Mouse (Mus musculus): ENCODE data around the gene Zfp750. TPM values are rescaled to one million over a fixed set of nuclear protein-coding genes. Genes with fewer than 3 reads are reported as not detected.

The Zfp750 gene
- polyA plus RNA-seq, 1 experiment: 2.4 TPM

GRCm38 (mm10) chr11:121549843-121550647 is 30.9 kb upstream of the Zfp750 start:
- WGBS: 82% methylated on average over 17 of the region's 17 CpGs
- Histone ChIP-seq H3K4me1 (replicated peaks; ENCODE audit: control insufficient read depth, insufficient read depth, low read length) (peaks cover 22% of the 10 kb centered on the region), H3K4me3 (ENCODE audit: control insufficient read depth, insufficient read depth, low read length) (no peak overlapping the region), H3K27ac (ENCODE audit: control insufficient read depth, insufficient read depth, low read length) (no peak overlapping the region), H3K36me3 (ENCODE audit: control insufficient read depth, insufficient read depth, low read length) (no peaks in the 10 kb centered on the region), H3K27me3 (ENCODE audit: control insufficient read depth, insufficient read depth, low read length) (no peaks in the 10 kb centered on the region)
- no peak for DNase-seq
- TF ChIP-seq CTCF (IDR thresholded peaks at IDR 0.05; ENCODE audit: borderline replicate concordance, control insufficient read depth, extremely low read depth, insufficient read depth, low read length, poor library complexity) (no peak), POLR2A (IDR thresholded peaks at IDR 0.05; ENCODE audit: control insufficient read depth, extremely low read depth, insufficient read depth, low read length, poor library complexity) (no peak)

GRCm38 (mm10) chr11:121548996-121549842 is 30.1 kb upstream of the Zfp750 start:
- Histone ChIP-seq H3K36me3 (ENCODE audit: control insufficient read depth, insufficient read depth, low read length) (no peaks in the 10 kb centered on the region), H3K27me3 (ENCODE audit: control insufficient read depth, insufficient read depth, low read length) (no peaks in the 10 kb centered on the region), H3K27ac (ENCODE audit: control insufficient read depth, insufficient read depth, low read length) (no peak overlapping the region), H3K4me1 (replicated peaks; ENCODE audit: control insufficient read depth, insufficient read depth, low read length) (peaks cover 25% of the 10 kb centered on the region), H3K4me3 (ENCODE audit: control insufficient read depth, insufficient read depth, low read length) (no peak overlapping the region)
- no peak for DNase-seq
- TF ChIP-seq CTCF (IDR thresholded peaks at IDR 0.05; ENCODE audit: borderline replicate concordance, control insufficient read depth, extremely low read depth, insufficient read depth, low read length, poor library complexity): no peak
- no peak for TF ChIP-seq POLR2A (IDR thresholded peaks at IDR 0.05; ENCODE audit: control insufficient read depth, extremely low read depth, insufficient read depth, low read length, poor library complexity)
- WGBS: 94% methylated on average over 12 of the region's 12 CpGs

GRCm38 (mm10) chr11:121547925-121548324 is 28.8 kb upstream of the Zfp750 start:
- peaks cover 30% of the 10 kb centered on the region for H3K4me1 ChIP-seq (replicated peaks; ENCODE audit: control insufficient read depth, insufficient read depth, low read length)
- WGBS: 88% methylated on average over 4 of the region's 4 CpGs
- TF ChIP-seq POLR2A (IDR thresholded peaks at IDR 0.05; ENCODE audit: control insufficient read depth, extremely low read depth, insufficient read depth, low read length, poor library complexity) (no peak), CTCF (IDR thresholded peaks at IDR 0.05; ENCODE audit: borderline replicate concordance, control insufficient read depth, extremely low read depth, insufficient read depth, low read length, poor library complexity) (no peak)
- H3K27me3 ChIP-seq (ENCODE audit: control insufficient read depth, insufficient read depth, low read length): no peaks in the 10 kb centered on the region
- no peak overlapping the region for H3K27ac ChIP-seq (ENCODE audit: control insufficient read depth, insufficient read depth, low read length)
- DNase-seq: no peak
- H3K36me3 ChIP-seq (ENCODE audit: control insufficient read depth, insufficient read depth, low read length): no peaks in the 10 kb centered on the region
- no peak overlapping the region for H3K4me3 ChIP-seq (ENCODE audit: control insufficient read depth, insufficient read depth, low read length)

- H3K27ac ChIP-seq (ENCODE audit: control insufficient read depth, insufficient read depth, low read length): no peak overlapping the region
- WGBS: 90% methylated on average over 5 of the region's 5 CpGs
- no peaks in the 10 kb centered on the region for H3K36me3 ChIP-seq (ENCODE audit: control insufficient read depth, insufficient read depth, low read length)
- TF ChIP-seq POLR2A (IDR thresholded peaks at IDR 0.05; ENCODE audit: control insufficient read depth, extremely low read depth, insufficient read depth, low read length, poor library complexity): no peak
- TF ChIP-seq CTCF (IDR thresholded peaks at IDR 0.05; ENCODE audit: borderline replicate concordance, control insufficient read depth, extremely low read depth, insufficient read depth, low read length, poor library complexity): no peak
- H3K27me3 ChIP-seq (ENCODE audit: control insufficient read depth, insufficient read depth, low read length): no peaks in the 10 kb centered on the region
- no peak overlapping the region for H3K4me3 ChIP-seq (ENCODE audit: control insufficient read depth, insufficient read depth, low read length)
- peaks cover 29% of the 10 kb centered on the region for H3K4me1 ChIP-seq (replicated peaks; ENCODE audit: control insufficient read depth, insufficient read depth, low read length)
- DNase-seq: no peak
Measured at GRCm38 (mm10) chr11:121547234-121547633, 28.1 kb upstream of the Zfp750 start.

- Histone ChIP-seq H3K27me3 (ENCODE audit: control insufficient read depth, insufficient read depth, low read length) (no peaks in the 10 kb centered on the region), H3K4me1 (replicated peaks; ENCODE audit: control insufficient read depth, insufficient read depth, low read length) (peaks cover 19% of the 10 kb centered on the region), H3K4me3 (ENCODE audit: control insufficient read depth, insufficient read depth, low read length) (no peak overlapping the region), H3K27ac (ENCODE audit: control insufficient read depth, insufficient read depth, low read length) (no peak overlapping the region), H3K36me3 (ENCODE audit: control insufficient read depth, insufficient read depth, low read length) (no peaks in the 10 kb centered on the region)
- TF ChIP-seq POLR2A (IDR thresholded peaks at IDR 0.05; ENCODE audit: control insufficient read depth, extremely low read depth, insufficient read depth, low read length, poor library complexity) (no peak), CTCF (IDR thresholded peaks at IDR 0.05; ENCODE audit: borderline replicate concordance, control insufficient read depth, extremely low read depth, insufficient read depth, low read length, poor library complexity) (no peak)
- WGBS: 23% methylated on average over 3 of the region's 3 CpGs
- no peak for DNase-seq
Measured at GRCm38 (mm10) chr11:121545398-121546034, 26.4 kb upstream of the Zfp750 start.

GRCm38 (mm10) chr11:121544755-121545397 is 25.7 kb upstream of the Zfp750 start:
- Histone ChIP-seq H3K4me1 (replicated peaks; ENCODE audit: control insufficient read depth, insufficient read depth, low read length) (peaks cover 18% of the 10 kb centered on the region), H3K4me3 (ENCODE audit: control insufficient read depth, insufficient read depth, low read length) (no peak overlapping the region), H3K27ac (ENCODE audit: control insufficient read depth, insufficient read depth, low read length) (no peak overlapping the region; the same call in 1 of the 2 replicates), H3K27me3 (ENCODE audit: control insufficient read depth, insufficient read depth, low read length) (no peaks in the 10 kb centered on the region), H3K36me3 (ENCODE audit: control insufficient read depth, insufficient read depth, low read length) (no peaks in the 10 kb centered on the region)
- 90% methylated on average over 7 of the region's 7 CpGs for WGBS
- TF ChIP-seq CTCF (IDR thresholded peaks at IDR 0.05; ENCODE audit: borderline replicate concordance, control insufficient read depth, extremely low read depth, insufficient read depth, low read length, poor library complexity) (no peak), POLR2A (IDR thresholded peaks at IDR 0.05; ENCODE audit: control insufficient read depth, extremely low read depth, insufficient read depth, low read length, poor library complexity) (no peak)
- no peak for DNase-seq
